Mouse (Mus musculus) thymus, postnatal 25 days (tissue): ENCODE results near the gene Usp4.

Experiments used
- DNase-seq: peaks from one replicate; pipeline ENCODE4 v3.0.0; 2022

Usp4 gene

DNA sequence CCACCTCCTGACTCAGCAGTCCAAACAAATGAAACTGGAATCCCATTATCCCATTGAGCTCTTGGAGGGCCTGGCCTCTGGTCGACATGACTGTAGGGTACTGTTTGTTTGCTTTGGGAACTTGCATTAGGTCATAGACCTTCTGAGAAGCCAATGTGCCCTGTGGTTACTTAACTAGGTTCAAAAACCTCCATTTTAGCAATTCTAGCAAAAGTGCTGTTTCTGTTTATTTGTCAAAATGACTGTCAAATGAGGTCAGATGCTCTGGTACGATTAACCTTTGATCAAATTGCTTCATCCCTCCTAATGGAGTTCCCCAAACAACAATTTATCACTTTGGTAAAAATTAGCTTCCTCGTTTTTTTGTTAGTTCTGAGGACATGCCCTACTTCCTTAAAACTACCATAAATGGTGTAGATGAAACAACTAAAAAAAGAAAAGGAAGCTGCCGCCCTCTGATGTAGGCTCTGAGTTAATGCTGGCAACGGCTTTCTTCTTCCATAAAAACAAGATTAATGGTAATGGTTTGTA is 5.3 kb upstream of the Usp4 start:
- DNase-seq: peak; percentile 22

DNA sequence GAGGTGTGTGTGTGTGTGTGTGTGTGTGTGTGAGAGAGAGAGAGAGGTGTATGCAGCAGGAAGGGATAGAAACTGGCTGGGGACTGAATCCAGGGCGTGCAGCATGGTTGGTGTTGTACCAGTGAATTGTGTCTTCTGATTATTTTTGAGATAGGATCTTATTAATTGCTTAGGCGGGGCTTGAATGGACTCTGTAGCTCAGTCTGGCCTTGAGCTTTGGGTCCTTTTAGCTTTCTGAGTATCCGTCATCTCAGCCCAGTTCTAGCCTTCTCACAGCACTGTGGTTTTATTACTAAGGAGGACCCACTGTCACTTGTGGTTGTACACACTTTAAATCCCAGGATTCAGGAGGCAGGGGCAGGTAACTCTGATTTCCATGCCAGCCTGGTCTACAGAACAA is 4.3 kb upstream of the Usp4 start:
- no peak for DNase-seq

DNA sequence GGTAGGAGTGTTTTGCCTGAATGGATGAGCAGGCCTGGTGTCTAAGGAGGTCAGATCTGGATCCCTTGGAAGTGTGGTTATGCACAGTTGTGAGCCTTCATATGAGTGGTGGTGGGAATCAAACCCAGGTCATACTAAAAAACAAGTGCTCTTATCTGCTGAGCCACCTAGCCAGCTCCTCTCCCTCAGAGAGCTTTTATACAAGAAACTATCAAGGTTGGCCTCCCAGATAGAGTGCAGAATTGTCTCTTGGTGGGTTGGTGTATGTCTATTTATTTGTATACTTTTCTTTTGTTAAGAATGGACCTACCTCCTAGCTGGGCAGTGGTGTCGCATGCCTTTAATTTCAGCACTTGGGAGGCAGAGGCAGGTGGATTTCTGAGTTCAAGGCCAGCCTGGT is 3.8 kb upstream of the Usp4 start:
- no peak for DNase-seq

DNA sequence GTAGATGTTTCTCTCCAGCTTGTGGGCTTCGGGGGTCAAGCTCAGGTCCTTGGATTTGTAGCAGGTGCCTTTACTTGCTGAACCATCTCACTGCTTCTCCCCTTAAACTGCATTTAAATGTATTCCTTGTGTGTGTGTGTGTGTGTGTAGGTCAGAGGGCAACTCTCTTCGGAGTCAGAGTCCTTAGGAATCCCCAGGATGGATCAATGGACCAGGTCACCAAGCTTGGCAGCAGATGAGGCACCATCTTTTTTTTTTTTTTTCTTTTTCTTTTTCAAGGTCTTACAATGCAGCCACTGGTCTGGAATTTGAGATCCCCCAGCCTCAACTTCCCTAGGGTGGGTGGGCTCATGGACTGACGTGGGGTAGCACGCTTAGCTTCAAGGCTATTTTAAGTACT is 3.2 kb upstream of the Usp4 start:
- no peak for DNase-seq

DNA sequence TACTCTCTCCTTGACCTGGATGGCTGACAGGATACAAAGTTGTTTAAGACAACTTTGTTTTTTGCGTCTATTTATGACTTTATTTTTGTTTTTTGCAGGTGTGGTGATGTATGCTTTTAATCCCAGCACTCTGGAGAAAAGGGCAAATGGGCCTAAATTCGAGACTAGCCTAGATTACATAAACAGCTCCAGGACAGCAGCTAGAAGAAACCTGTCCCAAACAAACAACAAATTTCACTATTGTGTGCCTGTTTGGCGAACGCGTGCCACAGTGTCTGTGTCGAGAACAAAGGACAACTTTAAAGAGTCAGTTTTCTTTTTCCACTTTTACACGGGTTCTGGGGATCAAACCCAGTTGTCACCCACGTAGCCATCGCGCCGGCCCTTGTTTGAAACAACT is 629 bp upstream of the Usp4 start:
- DNase-seq: no peak

DNA sequence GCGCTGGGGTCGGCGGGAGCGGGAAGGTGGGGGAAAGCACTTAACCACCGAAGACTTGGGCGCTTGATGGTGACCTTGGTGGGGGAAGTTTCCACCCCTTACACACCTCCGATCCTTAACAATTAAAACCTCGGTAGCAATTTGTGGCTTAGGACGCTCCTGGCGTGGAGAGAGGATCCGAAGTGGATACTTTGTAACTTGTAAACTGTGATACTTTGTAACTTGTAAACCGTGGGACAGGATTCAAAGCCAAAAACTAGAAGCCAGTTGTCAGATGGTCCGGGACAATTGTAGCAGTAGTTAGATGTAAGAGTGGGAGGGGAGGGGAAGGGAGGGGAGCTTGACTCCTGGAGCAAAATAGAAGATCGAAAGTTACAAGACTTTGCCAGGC is 632 bp downstream of the Usp4 start:
- DNase-seq: peak; percentile 8

DNA sequence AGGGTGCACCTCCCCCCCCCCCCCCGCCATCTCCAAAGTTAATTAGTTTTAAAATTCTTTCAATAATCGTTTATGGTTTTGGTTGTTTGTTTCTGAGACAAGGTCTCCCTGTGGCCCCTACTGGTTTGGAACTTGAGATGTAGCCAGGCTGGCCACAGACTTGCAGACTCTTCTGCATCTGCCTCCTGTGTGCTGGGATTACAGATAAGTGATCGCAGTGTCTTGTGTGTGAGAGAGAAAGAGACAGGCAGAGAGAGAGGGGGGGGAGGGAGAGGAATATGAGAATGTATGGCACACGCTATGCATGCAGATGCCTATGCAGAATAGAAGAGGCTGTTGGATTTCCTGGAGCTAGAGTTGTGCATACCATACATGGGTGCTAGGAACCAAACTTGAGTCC is 2.1 kb downstream of the Usp4 start:
- DNase-seq: no peak

DNA sequence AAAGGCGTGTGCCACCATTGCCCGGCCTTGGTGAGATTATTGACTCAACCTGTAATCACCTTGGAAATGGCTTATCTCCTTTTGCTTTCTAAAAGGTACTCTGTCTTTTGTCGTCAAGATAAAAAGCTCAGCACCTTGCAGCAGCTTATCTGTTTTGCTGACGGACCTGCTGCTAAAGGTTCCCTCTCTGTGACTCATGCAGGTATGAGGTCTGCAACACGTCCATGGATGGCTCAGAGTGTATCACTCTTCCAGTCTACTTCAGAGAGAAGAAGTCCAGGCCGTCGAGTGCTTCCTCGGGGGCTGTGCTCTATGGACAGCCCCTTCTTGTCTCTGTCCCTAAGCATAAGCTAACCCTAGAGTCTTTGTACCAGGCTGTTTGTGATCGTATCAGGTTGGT is 30.6 kb downstream of the Usp4 start:
- DNase-seq: no peak

DNA sequence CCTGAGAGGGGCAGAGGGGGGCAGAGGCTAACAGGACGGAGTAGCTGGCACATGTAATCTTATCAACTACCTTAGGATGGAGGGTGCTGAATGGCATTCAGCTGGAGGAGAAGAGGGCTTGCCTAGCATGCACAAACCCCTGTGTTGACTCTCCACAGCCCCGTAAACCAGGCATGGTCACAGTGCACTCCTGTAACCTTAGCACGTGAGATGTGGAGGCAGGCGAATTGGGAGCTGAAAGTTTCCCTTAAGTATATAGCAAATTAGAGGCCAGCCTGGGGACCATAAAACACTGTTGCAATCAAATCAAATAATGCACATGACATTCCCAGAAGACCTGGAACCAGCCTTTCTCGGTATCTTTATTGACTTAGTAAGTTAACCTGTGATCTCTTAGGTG is 31.1 kb downstream of the Usp4 start:
- DNase-seq: no peak

GRCm38 (mm10) chr9:108379294-108379693 is 31.6 kb downstream of the Usp4 start:
- no peak for DNase-seq

DNA sequence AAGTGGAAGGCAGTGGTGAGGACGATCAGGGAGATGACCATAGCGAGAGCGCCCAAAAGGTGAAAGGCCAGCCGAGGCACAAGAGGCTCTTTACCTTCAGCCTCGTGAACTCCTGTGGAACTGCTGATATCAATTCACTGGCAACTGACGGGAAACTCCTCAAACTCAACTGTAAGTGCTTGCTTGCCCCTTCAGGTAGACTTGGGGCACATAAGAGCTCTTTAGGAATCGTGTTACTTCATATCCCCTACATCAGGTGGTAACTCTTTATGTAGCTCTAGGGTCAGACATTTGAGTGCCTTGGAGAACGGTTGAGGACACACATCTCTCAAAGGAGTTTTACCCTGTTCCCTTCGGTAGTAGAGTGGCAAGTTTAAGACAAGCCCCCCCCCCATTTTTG is 33.7 kb downstream of the Usp4 start:
- DNase-seq: no peak

- no peak for DNase-seq
Observed at GRCm38 (mm10) chr9:108385006-108385405, 37.4 kb downstream of the Usp4 start.

DNA sequence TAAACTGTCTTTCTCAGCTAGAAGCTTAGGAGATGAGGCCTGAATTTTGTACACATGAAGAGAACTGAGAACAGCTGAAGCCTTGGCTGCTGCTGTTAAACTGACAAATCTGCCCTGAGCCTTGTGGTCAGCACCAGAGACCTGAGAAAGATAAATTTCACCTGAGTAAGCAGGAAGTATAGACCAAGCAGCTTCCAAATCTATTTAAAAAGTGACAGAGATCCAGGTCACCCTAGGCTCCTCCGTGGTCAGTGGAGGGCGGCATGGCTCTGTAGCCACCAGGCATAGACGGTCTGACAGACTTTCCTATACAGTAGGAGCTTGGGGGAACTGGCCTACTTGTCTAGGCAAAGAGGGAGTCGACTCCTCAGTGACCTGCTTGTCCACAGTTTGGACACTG is 39.2 kb downstream of the Usp4 start:
- no peak for DNase-seq

DNA sequence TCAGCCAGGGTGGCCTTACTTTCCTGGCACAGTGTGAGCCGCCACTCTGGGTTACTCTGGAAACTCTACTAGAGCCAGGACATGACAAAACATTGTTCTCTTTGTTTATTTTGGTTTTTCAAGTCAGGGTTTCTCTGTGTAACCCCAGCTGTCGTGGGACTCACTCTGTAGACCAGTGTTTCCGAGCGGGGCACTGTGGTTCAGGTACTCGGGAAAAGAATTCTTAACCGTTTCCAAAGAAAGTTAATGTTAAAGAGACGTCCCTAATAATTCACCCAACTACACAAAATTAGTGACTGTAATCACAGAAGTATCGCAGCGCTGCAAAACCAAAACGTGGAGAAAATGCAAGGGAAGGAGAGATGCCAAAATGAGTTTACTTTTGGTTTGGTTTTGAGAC is 40.9 kb downstream of the Usp4 start:
- no peak for DNase-seq

DNA sequence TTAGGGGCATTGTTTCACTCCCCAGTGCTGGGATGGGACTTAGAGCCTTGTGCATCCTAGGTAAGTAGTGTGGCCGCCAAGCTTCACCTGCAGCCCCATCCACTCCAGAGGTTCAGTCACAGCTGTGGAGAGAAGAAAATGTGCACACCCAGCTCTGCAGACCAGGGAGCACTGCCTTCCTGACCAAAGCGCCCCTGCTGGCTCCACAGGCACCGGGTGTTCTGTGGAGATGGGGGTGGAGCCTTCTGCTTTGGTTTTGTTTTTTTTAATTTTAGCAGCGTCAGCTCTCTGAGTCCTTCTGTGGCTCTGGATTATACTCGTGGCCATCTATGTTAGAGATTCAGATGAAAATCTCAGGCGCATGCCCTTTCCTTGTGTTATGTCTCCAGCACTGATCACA is 41.6 kb downstream of the Usp4 start:
- no peak for DNase-seq

GRCm38 (mm10) chr9:108392676-108393075 is 45.0 kb downstream of the Usp4 start, which contains the start of gene 1700102P08Rik:
Gene 1700102P08Rik (plus strand): TSS chr9:108392805.
- DNase-seq: no peak

GRCm38 (mm10) chr9:108394191-108394590 is 46.5 kb downstream of the Usp4 start:
- no peak for DNase-seq

DNA sequence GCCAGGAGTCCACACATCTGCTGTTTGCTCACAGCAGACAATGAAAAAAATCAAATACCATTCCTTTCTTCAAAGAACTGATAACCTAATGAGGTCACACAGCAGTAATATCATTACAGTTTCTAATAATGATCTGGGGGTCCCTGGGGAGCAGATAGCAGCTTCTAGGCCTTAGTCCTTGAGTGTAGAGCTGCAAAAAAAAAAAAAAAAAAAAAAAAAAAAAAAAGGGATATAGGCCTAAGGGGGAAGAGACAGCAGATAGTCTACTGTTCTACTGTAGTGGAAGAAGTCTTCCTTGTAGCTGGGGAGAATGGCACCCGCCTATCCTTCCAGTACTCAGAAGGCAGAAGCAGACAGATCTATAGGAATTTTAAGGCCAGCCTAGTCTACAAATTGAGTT is 47.8 kb downstream of the Usp4 start:
- no peak for DNase-seq

- DNase-seq: no peak
Observed at GRCm38 (mm10) chr9:108398324-108398723, 50.7 kb downstream of the Usp4 start.

- DNase-seq: no peak
Observed at GRCm38 (mm10) chr9:108401186-108401960, 53.7 kb downstream of the Usp4 start.

DNA sequence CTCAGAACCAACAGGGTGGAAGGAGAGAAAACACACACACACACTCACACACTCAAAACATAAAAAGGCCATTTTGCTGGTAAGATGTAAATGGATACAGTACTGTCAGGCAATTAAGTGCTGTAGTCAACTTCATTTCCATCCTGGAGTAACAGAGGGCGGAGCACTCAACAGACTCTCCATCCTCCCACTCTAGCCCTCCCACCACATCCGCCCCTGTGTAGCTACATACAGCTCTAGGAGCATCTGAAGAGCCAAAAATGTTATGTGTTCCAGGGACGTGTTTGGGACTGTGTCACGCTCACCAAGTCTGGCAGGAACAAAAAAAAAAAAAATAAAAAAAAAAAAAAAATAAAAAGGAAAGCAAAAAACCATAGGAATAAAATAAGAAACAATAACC is 55.4 kb downstream of the Usp4 start:
- DNase-seq: no peak

DNA sequence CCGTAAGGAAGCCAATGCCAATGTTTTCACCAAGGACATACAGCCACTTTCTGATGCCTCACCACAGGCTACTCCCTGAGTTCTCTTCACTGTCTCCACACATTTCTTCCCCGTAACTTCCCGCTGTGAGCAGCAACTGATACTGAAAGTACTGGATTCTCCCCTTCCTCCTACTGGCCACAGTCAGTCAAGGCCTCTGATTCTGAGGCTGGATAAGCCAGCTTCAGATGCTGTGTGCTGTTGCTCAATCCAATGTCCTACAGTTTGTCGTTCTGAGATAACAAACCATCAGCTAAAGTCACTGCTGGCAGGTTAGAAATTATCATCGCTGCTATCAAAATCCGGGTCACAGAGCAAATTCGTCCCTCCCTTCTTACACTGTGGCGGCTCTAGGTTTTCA is 56.8 kb downstream of the Usp4 start:
- DNase-seq: no peak

GRCm38 (mm10) chr9:108409535-108409934 is 61.9 kb downstream of the Usp4 start:
- no peak for DNase-seq

DNA sequence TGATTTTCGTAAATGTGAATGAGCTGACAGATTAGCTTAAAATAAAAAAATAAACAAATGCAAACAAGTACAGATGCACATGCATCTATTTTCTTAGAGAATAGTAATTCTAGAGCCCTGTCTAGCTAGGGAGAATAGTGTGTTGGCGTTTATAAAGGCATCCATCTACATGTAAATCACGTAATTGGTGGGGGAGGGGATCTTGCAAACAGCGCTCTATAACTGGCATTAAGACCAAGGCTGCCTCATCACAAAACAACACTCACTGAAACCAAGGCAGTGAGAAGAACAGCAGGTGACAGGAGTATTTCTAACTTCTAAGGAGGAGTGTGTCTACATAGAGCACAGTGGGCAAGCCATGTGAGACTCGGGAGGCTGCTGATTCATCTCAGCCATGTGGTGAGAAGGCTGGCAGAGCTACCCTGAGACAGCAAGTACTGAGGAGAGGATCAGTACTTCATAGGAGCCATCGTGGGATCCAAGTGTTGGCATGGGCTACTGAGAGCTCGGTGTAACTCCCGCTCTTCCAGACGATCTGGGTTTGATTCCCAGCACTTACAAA is 63.8 kb downstream of the Usp4 start:
- no peak for DNase-seq

DNA sequence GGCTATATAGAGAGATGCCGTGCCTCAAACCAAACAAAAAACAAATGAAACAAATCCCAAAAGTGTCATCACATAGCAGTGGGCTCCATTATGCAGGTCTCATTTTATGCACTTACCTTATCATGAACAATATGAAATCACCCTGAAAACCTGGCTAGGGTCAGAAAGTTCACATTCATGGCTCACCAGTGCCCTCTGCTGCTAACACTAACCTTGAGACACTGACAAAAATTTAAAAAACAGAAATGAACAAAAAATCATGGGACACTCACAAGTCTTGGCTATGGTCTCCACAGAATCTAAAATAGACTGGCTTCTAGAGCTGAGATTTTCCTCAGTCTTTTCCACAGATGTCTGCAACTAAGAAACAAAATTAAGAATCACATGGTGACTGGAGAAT is 64.6 kb downstream of the Usp4 start:
- DNase-seq: peak; percentile 19
